Mouse (Mus musculus): ENCODE data around the gene Prg3. TPM values are rescaled to one million over a fixed set of nuclear protein-coding genes. Genes with fewer than 3 reads are reported as not detected.

Prg3 gene
- total RNA-seq (2012; rRNA removed) = not detected in 2 replicates

DNA sequence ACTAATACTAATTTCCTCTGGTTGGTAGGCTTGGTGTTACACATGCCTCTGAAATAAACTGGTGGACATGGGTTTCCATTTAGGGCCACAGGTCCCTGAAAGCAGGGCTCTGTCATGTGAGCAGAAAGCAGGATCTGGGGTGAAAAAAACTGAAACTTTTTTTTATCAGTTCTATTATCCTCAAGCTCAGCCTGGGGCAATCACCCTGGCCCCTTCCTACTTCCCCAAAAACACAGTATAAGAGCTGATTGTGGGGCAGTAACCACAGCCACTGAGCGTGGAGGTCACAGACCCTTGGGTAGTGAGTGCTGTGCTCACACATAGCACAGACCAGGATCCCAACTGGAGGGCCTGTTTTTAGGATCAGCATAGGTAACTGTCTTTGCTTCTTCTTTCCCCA, at the start of gene Prg3:
Prg3 (plus strand) TSS at position 286 of the 400 bp plus-strand sequence.
- Histone ChIP-seq H3K4me1 (ENCODE audit: control insufficient read depth in 2 of 2, insufficient read depth in 2 of 2, low read length in 2 of 2, poor library complexity in 1 of 2) (no peaks in the 10 kb centered on the region), H3K9ac (ENCODE audit: insufficient read depth, low read depth, low read length, poor library complexity, severe bottlenecking) (no peak within 1 kb of the TSS), H3K36me3 (ENCODE audit: control insufficient read depth, insufficient read depth, low read length, poor library complexity, severe bottlenecking) (no peaks in the 10 kb centered on the region), H3K9me3 (ENCODE audit: control insufficient read depth, insufficient read depth, low read depth, low read length) (no peaks in the 10 kb centered on the region), H3K27ac (ENCODE audit: insufficient read depth, low read depth, low read length, poor library complexity, severe bottlenecking) (no peak within 1 kb of the TSS), H3K4me3 (ENCODE audit: insufficient read depth in 1 of 2, low read depth in 1 of 2, low read length in 2 of 2, poor library complexity in 1 of 2, severe bottlenecking in 1 of 2) (no peak within 1 kb of the TSS)
- DNase-seq (ENCODE audit: low read depth, low spot score) = no peak
- in situ Hi-C loops (cut with MboI; ENCODE audit: low sequenced_read_pairs in 2 of 2, unreplicated experiment in 2 of 2) = no loop called here
- no peak for TF ChIP-seq ZNF384 (IDR thresholded peaks at IDR 0.05; ENCODE audit: low read depth, low read length)
- no peak for TF ChIP-seq HCFC1 (IDR thresholded peaks at IDR 0.05; ENCODE audit: borderline replicate concordance, insufficient read depth, low read length)
- no peak for TF ChIP-seq CHD2 (IDR thresholded peaks at IDR 0.05; ENCODE audit: low read depth, low read length)
- no peak for TF ChIP-seq ZC3H11A (IDR thresholded peaks at IDR 0.05; ENCODE audit: borderline replicate concordance, low read depth, low read length)
- TF ChIP-seq MAFK (IDR thresholded peaks at IDR 0.05; ENCODE audit: insufficient read depth, low read depth, low read length) = no peak

DNA sequence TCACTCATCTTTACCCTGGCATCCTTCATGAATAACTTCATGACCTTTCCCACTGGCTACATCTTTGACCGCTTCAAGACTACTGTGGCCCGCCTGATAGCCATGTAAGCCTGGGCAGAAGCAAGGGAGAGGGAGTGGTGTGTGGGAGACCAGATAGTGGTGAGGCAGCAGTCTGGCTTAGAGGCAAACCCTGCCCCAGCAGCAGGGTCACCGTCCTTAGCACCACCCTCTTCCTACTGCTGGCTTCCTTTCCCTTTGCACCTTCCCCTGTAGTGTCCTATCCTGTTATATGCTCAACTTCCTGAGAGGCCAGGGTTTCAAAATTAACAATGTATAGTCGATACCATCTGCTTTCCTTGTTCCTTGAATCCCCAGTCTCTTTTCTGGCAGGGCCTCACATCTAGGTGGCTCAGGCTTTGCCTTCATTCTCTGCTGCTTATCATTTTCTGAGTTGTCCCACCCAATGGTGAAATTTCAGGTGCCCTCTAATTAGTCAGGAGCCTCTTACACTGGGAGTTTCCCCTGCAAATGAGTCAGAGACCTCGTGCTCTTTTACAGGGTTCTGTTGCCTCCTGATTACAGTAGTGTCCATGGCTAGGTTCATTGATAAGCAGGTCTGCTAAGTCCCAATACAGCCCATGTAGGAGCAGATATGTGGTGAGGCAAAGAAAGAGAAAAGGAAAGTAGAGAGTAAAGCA, 49.6 kb upstream of the Prg3 start:
- DNase-seq (ENCODE audit: low read depth, low spot score) = no peak
- H3K36me3 ChIP-seq (ENCODE audit: control insufficient read depth, insufficient read depth, low read length, poor library complexity, severe bottlenecking) = no peaks in the 10 kb centered on the region
- TF ChIP-seq ZC3H11A (IDR thresholded peaks at IDR 0.05; ENCODE audit: borderline replicate concordance, low read depth, low read length) = no peak
- no peak for TF ChIP-seq MAFK (IDR thresholded peaks at IDR 0.05; ENCODE audit: insufficient read depth, low read depth, low read length)
- no peak for TF ChIP-seq CHD2 (IDR thresholded peaks at IDR 0.05; ENCODE audit: low read depth, low read length)
- no peak for TF ChIP-seq ZNF384 (IDR thresholded peaks at IDR 0.05; ENCODE audit: low read depth, low read length)
- TF ChIP-seq HCFC1 (IDR thresholded peaks at IDR 0.05; ENCODE audit: borderline replicate concordance, insufficient read depth, low read length) = no peak
- no peaks in the 10 kb centered on the region for H3K9me3 ChIP-seq (ENCODE audit: control insufficient read depth, insufficient read depth, low read depth, low read length)
- no peak overlapping the region for H3K4me3 ChIP-seq (ENCODE audit: insufficient read depth in 1 of 2, low read depth in 1 of 2, low read length in 2 of 2, poor library complexity in 1 of 2, severe bottlenecking in 1 of 2)
- in situ Hi-C loops (cut with MboI; ENCODE audit: low sequenced_read_pairs in 2 of 2, unreplicated experiment in 2 of 2) = no loop called here
- no peaks in the 10 kb centered on the region for H3K4me1 ChIP-seq (ENCODE audit: control insufficient read depth in 2 of 2, insufficient read depth in 2 of 2, low read length in 2 of 2, poor library complexity in 1 of 2)
- H3K27ac ChIP-seq (ENCODE audit: insufficient read depth, low read depth, low read length, poor library complexity, severe bottlenecking) = no peak overlapping the region
- no peak overlapping the region for H3K9ac ChIP-seq (ENCODE audit: insufficient read depth, low read depth, low read length, poor library complexity, severe bottlenecking)

DNA sequence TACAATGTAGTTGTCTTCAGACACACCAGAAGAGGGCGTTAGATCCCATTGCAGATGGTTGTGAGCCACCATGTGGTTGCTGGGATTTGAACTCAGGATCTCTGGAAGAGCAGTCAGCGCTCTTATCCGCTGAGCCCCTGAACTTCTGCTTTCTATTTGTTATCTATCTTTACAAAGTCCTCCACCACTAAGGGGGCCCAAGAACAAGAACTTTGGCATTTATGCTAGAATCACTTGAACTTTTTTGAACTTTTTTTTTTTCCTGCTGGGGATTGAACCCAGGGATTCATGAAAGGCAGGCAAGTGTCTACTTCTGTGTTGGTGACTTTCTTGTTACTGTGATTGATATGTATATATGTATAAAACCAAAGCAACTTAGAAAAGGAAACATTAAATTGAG, 48.7 kb upstream of the Prg3 start:
- no peak overlapping the region for H3K9ac ChIP-seq (ENCODE audit: insufficient read depth, low read depth, low read length, poor library complexity, severe bottlenecking)
- H3K36me3 ChIP-seq (ENCODE audit: control insufficient read depth, insufficient read depth, low read length, poor library complexity, severe bottlenecking) = no peaks in the 10 kb centered on the region
- DNase-seq (ENCODE audit: low read depth, low spot score) = no peak
- H3K4me3 ChIP-seq (ENCODE audit: insufficient read depth in 1 of 2, low read depth in 1 of 2, low read length in 2 of 2, poor library complexity in 1 of 2, severe bottlenecking in 1 of 2) = no peak overlapping the region
- H3K4me1 ChIP-seq (ENCODE audit: control insufficient read depth in 2 of 2, insufficient read depth in 2 of 2, low read length in 2 of 2, poor library complexity in 1 of 2) = no peaks in the 10 kb centered on the region
- H3K27ac ChIP-seq (ENCODE audit: insufficient read depth, low read depth, low read length, poor library complexity, severe bottlenecking) = no peak overlapping the region
- no peaks in the 10 kb centered on the region for H3K9me3 ChIP-seq (ENCODE audit: control insufficient read depth, insufficient read depth, low read depth, low read length)
- TF ChIP-seq MAFK (IDR thresholded peaks at IDR 0.05; ENCODE audit: insufficient read depth, low read depth, low read length) (no peak), ZC3H11A (IDR thresholded peaks at IDR 0.05; ENCODE audit: borderline replicate concordance, low read depth, low read length) (no peak), CHD2 (IDR thresholded peaks at IDR 0.05; ENCODE audit: low read depth, low read length) (no peak), HCFC1 (IDR thresholded peaks at IDR 0.05; ENCODE audit: borderline replicate concordance, insufficient read depth, low read length) (no peak), ZNF384 (IDR thresholded peaks at IDR 0.05; ENCODE audit: low read depth, low read length) (no peak)
- in situ Hi-C loops (cut with MboI; ENCODE audit: low sequenced_read_pairs in 2 of 2, unreplicated experiment in 2 of 2) = no loop called here

DNA sequence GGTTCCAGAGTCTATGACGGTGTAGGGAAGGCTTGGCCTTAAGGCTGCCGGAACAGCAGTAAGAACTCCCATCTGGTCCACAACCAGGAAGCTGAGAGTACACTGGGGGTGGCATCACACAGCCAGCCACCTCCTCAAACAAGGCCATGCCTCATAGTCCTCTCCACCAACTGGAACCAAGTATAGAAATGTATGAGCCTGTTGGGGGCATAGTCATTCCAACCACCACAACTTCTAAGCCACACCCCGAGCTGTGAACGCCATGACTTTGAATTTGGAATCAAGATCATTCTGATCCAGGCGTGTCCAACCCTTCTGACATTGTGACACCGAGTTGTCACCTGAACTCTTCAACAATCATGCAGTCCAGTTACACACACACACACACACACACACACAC, 48.3 kb upstream of the Prg3 start:
- no peak overlapping the region for H3K9ac ChIP-seq (ENCODE audit: insufficient read depth, low read depth, low read length, poor library complexity, severe bottlenecking)
- H3K27ac ChIP-seq (ENCODE audit: insufficient read depth, low read depth, low read length, poor library complexity, severe bottlenecking) = no peak overlapping the region
- DNase-seq (ENCODE audit: low read depth, low spot score) = no peak
- H3K36me3 ChIP-seq (ENCODE audit: control insufficient read depth, insufficient read depth, low read length, poor library complexity, severe bottlenecking) = no peaks in the 10 kb centered on the region
- no peaks in the 10 kb centered on the region for H3K9me3 ChIP-seq (ENCODE audit: control insufficient read depth, insufficient read depth, low read depth, low read length)
- in situ Hi-C loops (cut with MboI; ENCODE audit: low sequenced_read_pairs in 2 of 2, unreplicated experiment in 2 of 2) = no loop called here
- no peaks in the 10 kb centered on the region for H3K4me1 ChIP-seq (ENCODE audit: control insufficient read depth in 2 of 2, insufficient read depth in 2 of 2, low read length in 2 of 2, poor library complexity in 1 of 2)
- no peak for TF ChIP-seq CHD2 (IDR thresholded peaks at IDR 0.05; ENCODE audit: low read depth, low read length)
- TF ChIP-seq ZC3H11A (IDR thresholded peaks at IDR 0.05; ENCODE audit: borderline replicate concordance, low read depth, low read length) = no peak
- H3K4me3 ChIP-seq (ENCODE audit: insufficient read depth in 1 of 2, low read depth in 1 of 2, low read length in 2 of 2, poor library complexity in 1 of 2, severe bottlenecking in 1 of 2) = no peak overlapping the region

DNA sequence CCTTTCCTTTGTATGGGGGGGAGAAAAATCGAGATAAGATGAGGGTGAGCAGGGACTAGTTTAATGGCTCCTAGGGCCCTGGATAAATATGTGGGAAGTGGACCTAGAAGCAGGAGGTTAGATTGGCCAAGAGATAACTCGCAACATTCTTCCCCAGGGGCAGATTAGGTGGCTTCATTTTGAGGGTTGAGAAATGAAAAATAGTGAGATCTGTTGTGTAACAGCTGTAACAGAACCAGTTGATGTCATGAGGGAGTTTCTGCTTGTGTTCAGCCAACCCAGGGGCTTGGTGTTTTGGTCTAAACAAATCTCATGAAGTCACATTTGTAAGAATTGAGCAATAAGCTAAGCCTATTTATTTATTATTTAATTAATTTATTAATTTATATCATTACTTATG, 46.7 kb upstream of the Prg3 start:
- Histone ChIP-seq H3K27ac (ENCODE audit: insufficient read depth, low read depth, low read length, poor library complexity, severe bottlenecking) (no peak overlapping the region), H3K36me3 (ENCODE audit: control insufficient read depth, insufficient read depth, low read length, poor library complexity, severe bottlenecking) (no peaks in the 10 kb centered on the region), H3K9ac (ENCODE audit: insufficient read depth, low read depth, low read length, poor library complexity, severe bottlenecking) (no peak overlapping the region), H3K4me1 (ENCODE audit: control insufficient read depth in 2 of 2, insufficient read depth in 2 of 2, low read length in 2 of 2, poor library complexity in 1 of 2) (no peaks in the 10 kb centered on the region), H3K4me3 (ENCODE audit: insufficient read depth in 1 of 2, low read depth in 1 of 2, low read length in 2 of 2, poor library complexity in 1 of 2, severe bottlenecking in 1 of 2) (no peak overlapping the region), H3K9me3 (ENCODE audit: control insufficient read depth, insufficient read depth, low read depth, low read length) (no peaks in the 10 kb centered on the region)
- DNase-seq (ENCODE audit: low read depth, low spot score) = no peak
- TF ChIP-seq MAFK (IDR thresholded peaks at IDR 0.05; ENCODE audit: insufficient read depth, low read depth, low read length) = no peak
- TF ChIP-seq HCFC1 (IDR thresholded peaks at IDR 0.05; ENCODE audit: borderline replicate concordance, insufficient read depth, low read length) = no peak
- in situ Hi-C loops (cut with MboI; ENCODE audit: low sequenced_read_pairs in 2 of 2, unreplicated experiment in 2 of 2) = no loop called here

Measured in ES-E14 (cell line).